Mouse (Mus musculus) hindbrain, embryonic 13.5 days (tissue): Measurements from ENCODE around the gene Cyp1a1. TPM values are rescaled to one million over a fixed set of nuclear protein-coding genes. Genes with fewer than 3 reads are reported as not detected.

Experiments used
- ATAC-seq: fragments of 200-750 bp; cut with Nextera tagmentation; 2 replicates; pipeline ENCODE4 v1.8.0; 2017; ENCODE audit warnings: moderate TSS enrichment; ENCODE audit not compliant: low FRiP score
- H3K27ac ChIP-seq: fragments of 300-500 bp; sonication (generic); 2 replicates; pipeline ENCODE4 v1.5.1; 2015; ENCODE audit warnings: inconsistent platforms, mild to moderate bottlenecking, moderate library complexity
- H3K27me3 ChIP-seq: fragments of 300-500 bp; sonication (generic); 2 replicates; pipeline ENCODE4 v1.6.1; 2015; ENCODE audit warnings: mild to moderate bottlenecking, inconsistent platforms
- H3K36me3 ChIP-seq: fragments of 300-500 bp; sonication (generic); 2 replicates; pipeline ENCODE4 v1.6.1; 2015; ENCODE audit warnings: mild to moderate bottlenecking, inconsistent platforms
- H3K4me1 ChIP-seq: fragments of 300-500 bp; sonication (generic); replicated peaks from 2 replicates; pipeline ENCODE4 v1.6.1; 2015; ENCODE audit warnings: inconsistent platforms
- H3K4me2 ChIP-seq: fragments of 300-500 bp; sonication (generic); 2 replicates; pipeline ENCODE4 v1.6.1; 2015; ENCODE audit warnings: inconsistent platforms, mild to moderate bottlenecking, moderate library complexity
- H3K4me3 ChIP-seq: fragments of 300-500 bp; sonication (generic); 2 replicates; pipeline ENCODE4 v1.5.1; 2015; ENCODE audit warnings: mild to moderate bottlenecking, inconsistent platforms
- H3K9ac ChIP-seq: fragments of 300-500 bp; sonication (generic); 2 replicates; pipeline ENCODE4 v1.6.1; 2015; ENCODE audit warnings: mild to moderate bottlenecking, inconsistent platforms
- H3K9me3 ChIP-seq: fragments of 300-500 bp; sonication (generic); 2 replicates; pipeline ENCODE4 v1.6.1; 2016; ENCODE audit warnings: inconsistent platforms
- WGBS: fragments of 180-500 bp; shearing (Covaris S2); methylation state at CpG from one replicate; pipeline ENCODE4 v1.1.7; 2015; 5-methylcytosine and 5-hydroxymethylcytosine counted together
- polyA plus RNA-seq: library from polyadenylated mRNA; unstranded; fragments of >200 nt; fragmentation: Nextera tagmentation; extraction: Ambion mirVana; gene quantifications from 2 replicates; pipeline ENCODE4 v1.2.1, GENCODE M21; 2015

Gene Cyp1a1
- polyA plus RNA-seq, 1 experiment from 2014 or later = 0.12 TPM

DNA sequence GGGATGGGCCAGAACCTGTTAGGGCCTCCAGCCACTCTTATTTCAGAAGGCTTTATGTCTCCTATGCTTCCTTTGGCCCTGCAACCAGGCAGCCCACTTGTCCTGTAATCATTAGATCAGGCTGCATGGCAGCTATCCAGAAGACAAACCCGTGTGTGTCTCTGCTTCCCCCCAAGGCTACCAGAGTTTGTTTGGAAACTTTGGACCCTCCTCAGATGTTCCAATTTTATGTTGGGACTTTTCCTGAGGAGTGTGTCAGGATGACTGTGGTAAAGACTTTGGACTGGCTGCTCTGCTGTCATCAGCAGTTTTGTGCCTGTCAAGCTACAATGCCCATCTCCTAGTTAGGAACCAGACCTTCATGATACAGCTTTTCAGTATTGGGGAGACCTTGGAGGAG is 61.1 kb downstream of the Cyp1a1 start:
- H3K36me3 ChIP-seq = peaks cover 88% of the 10 kb centered on the region
- no peaks in the 10 kb centered on the region for H3K4me1 ChIP-seq

GRCm38 (mm10) chr9:57750901-57751300 is 63.2 kb downstream of the Cyp1a1 start:
- H3K4me1 ChIP-seq = no peaks in the 10 kb centered on the region
- H3K9me3 ChIP-seq = no peaks in the 10 kb centered on the region
- ATAC-seq = no peak
- no peak overlapping the region for H3K9ac ChIP-seq
- H3K27ac ChIP-seq = no peak overlapping the region
- H3K4me2 ChIP-seq = no peak overlapping the region
- H3K27me3 ChIP-seq = no peaks in the 10 kb centered on the region
- no peak overlapping the region for H3K4me3 ChIP-seq
- WGBS = 87% methylated on average over 7 of the region's 7 CpGs
- peaks cover 99% of the 10 kb centered on the region for H3K36me3 ChIP-seq

More for the DNA sequence above, 61.1 kb downstream of the Cyp1a1 start:
- Histone ChIP-seq H3K9ac (no peak overlapping the region), H3K9me3 (no peaks in the 10 kb centered on the region), H3K27me3 (no peaks in the 10 kb centered on the region), H3K4me3 (no peak overlapping the region), H3K27ac (no peak overlapping the region), H3K4me2 (no peak overlapping the region)
- WGBS = 82% methylated on average over 1 of the region's 1 CpGs
- ATAC-seq = no peak

Other genes starting within 250 kb of the Cyp1a1 start
- gene Ppcdc, start 247.8 kb upstream of the Cyp1a1 start, polyA plus RNA-seq = 25.6 and 26.0 TPM in 2 replicates
- gene Scamp5, start 219.9 kb upstream of the Cyp1a1 start, polyA plus RNA-seq = 86.3 and 94.6 TPM in 2 replicates
- 15.6 and 16.2 TPM in 2 replicates for gene Rpp25, start 183.9 kb upstream of the Cyp1a1 start, polyA plus RNA-seq
- gene Cox5a, start 166.7 kb upstream of the Cyp1a1 start, polyA plus RNA-seq = 875 and 879 TPM in 2 replicates
- gene Fam219b, start 150.4 kb upstream of the Cyp1a1 start, polyA plus RNA-seq = 21.6 and 22.4 TPM in 2 replicates
- 67.9 and 75.2 TPM in 2 replicates for gene Mpi, start 135.2 kb upstream of the Cyp1a1 start, polyA plus RNA-seq
- gene Scamp2, start 127.0 kb upstream of the Cyp1a1 start, polyA plus RNA-seq = 56.9 and 58.8 TPM in 2 replicates
- gene Ulk3, start 98.5 kb upstream of the Cyp1a1 start, polyA plus RNA-seq = 28.6 and 30.5 TPM in 2 replicates
- 0.21 and 0.48 TPM in 2 replicates for gene Cplx3, start 81.6 kb upstream of the Cyp1a1 start, polyA plus RNA-seq
- not detected in 2 replicates for gene Lman1l, start 67.2 kb upstream of the Cyp1a1 start, polyA plus RNA-seq
- 43.6 and 45.0 TPM in 2 replicates for gene Csk, start 34.3 kb upstream of the Cyp1a1 start, polyA plus RNA-seq
- not detected in 2 replicates for gene Cyp1a2, start 4.2 kb upstream of the Cyp1a1 start, polyA plus RNA-seq
- 33.8 and 35.4 TPM in 2 replicates for gene Edc3, start 20.6 kb downstream of the Cyp1a1 start, polyA plus RNA-seq
- 71.2 and 72.4 TPM in 2 replicates for gene Clk3, start 77.9 kb downstream of the Cyp1a1 start, polyA plus RNA-seq
- 10.9 and 12.8 TPM in 2 replicates for gene Arid3b, start 148.9 kb downstream of the Cyp1a1 start, polyA plus RNA-seq
- gene Ubl7, start 223.1 kb downstream of the Cyp1a1 start, polyA plus RNA-seq = 165 and 173 TPM in 2 replicates